Mouse (Mus musculus): ENCODE data around the gene Kif1bp.
A peak's percentile ranks its signal among the peaks of the same experiment; 100 is the strongest.
"Not testable (repeated sequence)": the region's sequence is repeated elsewhere in the genome, so short reads cannot be mapped to it uniquely, and the experiment has no call there.

Gene Kif1bp

DNA sequence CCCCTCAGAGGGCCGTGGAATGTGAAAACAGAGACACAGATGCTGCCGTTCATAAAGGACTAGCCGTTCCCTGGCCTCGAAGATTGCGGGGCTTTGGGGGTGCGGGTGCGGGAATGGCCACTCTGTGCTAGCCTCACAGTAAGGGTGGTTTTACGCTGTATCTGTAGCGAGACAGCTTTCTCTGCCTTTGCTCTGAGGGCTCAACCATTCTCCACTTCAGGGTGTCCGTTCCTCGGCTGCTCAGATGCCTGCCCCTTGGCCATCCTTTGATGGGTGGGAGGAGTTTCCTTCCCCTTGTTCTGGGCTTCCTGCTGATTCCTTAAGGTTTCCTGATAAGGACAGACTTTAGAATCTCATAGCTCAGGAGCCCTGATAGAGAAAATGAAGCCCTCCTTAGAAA is 69.8 kb downstream of the Kif1bp start:
- peak in 1 of 2 experiments; percentile 4 for DNase-seq

DNA sequence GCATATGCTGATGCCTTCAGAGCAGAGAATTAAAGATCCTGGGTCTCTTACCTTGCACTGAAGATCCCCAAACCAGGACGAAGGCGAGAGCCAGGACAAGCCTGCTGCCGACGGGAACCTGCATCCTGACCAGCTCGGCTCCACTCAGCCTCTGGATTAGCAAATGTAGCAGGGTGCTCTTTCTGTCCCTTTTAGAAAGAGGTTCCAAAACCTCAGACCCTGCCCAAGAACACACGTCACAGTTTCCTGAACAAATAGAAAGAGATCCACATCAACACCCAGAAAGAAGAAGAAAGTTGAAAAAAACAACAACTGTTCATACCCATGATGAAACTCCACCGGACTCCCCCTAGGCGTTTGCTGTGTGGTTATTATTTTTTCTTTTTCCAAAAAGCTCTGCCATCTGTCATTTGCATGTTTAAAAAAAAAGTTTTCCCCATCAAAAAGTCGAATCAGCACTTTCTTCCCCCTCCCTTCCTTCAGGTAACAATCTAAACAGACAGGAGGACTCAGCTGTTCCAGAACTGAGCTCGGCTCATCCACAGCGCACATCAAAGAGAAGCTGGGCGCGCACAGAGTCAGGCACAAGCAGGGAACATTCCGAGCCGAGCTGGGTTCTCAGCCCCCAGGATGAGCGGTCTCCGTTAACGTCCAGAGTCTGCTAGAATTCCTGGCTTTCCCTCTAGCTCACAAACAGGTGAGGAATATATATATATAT is 70.5 kb downstream of the Kif1bp start:
- DNase-seq, result peak; percentile 25 to 32

DNA sequence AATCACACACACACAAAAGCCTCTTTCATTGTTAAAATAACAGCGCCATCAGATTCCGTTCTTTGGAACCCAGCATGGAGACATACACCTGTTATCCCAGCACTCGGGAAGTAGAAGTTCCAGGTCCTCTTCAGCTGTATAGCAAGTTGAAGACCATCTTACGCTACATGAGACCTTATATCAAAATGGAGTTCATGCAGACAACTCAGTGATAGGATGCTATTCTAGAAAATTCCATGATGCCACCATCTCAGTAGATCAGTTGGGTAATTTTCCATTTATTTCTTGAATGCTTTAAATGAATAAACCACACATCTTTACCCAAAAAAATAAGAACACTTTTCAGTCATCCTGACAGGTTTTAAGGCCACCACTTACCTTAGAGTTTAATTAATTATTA is 71.2 kb downstream of the Kif1bp start:
- DNase-seq, result no peak

DNA sequence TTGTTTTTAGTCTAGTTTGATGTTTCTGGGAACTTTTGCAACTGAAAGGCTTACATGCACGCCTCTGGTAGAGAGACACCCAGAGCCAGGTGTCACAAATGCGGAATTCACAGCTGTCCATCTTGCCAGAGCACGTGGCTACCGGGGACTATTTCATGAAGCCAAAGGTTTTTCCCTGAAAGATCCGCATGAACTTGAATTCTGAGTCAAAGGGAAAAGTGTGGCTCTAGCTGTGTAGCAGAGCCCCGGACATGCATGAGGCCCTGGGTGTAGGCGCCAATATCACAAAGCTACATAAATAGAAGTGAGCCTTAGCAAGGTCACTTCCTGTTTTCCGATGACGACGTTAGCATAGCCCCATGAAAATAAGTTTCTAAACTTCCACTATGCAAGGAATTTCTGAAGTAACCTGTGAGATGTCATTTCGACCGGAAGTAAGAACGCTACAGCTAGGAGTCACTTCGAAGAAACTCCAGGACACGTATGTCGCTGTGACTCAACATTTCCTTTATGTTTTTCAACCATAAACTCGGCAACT is 72.2 kb downstream of the Kif1bp start:
- DNase-seq, result no peak

DNA sequence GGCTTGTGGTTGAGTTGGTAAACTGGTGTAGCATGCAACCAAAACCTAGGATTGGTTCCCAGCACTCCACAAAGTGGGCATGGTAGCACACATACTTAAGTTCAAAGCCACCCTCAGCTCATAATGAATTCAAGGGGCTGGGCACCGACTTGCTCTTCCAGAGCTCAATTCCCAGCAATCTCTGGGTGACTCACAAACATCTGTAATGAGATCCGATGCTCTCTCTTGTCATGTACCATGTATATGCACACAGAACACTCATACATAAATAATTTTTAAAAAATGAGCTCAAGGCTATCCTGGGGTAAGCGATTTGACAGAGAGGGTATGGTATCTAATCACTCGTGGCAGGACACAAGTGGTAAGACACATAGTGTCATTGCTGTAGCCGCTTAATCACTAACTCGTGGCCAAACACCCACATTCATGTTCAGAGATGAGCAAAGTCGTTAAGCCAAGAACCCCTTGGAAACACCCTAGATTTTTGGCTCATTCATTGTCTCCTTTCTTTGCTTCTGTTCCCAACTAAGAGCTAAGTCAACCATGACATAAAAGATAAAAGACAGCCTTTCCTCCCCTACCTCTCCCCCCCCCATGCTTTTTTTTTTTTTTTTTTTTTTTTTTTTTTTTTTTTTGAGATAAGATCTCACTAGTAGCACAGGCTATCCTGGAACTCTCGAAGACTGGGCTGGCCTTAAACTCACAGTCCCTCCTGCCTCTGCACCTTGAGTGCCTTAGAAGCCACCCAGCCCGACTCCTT is 72.9 kb downstream of the Kif1bp start:
- no peak for DNase-seq

DNA sequence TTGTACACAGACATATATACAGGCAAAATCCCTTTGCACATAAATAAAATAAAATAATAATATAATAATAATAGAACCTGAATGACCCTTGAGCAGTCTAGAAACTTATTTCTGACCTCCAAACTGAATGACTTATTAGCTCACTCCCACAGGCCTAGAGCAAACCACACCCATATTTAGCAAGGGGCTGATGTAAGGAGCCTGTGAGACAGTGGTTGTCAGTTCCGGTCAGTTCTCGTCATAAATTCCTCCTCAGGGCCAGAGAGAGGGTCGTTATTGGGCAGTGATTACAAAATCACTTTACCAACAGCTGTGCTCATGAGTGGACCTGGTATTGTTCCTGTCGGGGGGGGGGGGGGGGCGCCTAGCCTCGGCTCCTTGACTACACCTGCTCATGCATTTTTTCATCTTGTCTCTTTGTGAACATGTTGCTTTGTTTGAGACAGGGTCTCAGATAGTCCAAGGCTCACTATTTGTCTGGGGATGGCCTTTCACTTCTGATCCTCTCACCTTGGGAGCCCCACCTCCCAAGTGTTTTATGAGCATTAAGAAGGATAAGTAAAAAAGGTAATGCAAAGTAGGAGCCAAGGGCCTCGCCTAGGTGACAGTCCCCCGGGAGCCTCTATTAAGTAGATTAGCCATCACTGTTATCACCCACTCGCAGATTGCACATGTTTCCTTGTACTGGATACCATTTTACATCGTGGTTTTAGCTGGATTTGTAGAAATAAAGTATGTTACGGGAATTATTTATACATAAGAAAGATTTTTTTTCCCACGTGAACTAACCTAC is 74.2 kb downstream of the Kif1bp start:
- no peak for DNase-seq

DNA sequence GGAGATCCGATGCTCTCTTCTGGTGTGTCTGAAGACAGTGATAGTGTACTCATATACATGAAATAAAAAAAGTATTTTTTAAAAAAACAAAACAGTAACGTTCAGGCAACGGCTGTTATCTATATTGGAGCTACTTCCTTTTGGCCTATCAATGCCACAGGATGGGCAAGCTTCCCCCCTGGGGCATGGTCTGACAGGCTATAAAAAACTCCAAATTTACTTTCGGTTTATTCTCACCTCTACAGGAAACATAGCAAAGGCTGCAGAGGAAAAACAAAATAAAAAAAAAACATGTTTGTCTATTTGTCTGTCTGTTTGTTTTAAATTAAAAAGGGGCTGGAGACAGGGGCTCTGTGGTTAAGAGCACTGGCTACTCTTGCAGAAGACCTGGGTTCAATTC is 74.9 kb downstream of the Kif1bp start:
- no peak for DNase-seq

DNA sequence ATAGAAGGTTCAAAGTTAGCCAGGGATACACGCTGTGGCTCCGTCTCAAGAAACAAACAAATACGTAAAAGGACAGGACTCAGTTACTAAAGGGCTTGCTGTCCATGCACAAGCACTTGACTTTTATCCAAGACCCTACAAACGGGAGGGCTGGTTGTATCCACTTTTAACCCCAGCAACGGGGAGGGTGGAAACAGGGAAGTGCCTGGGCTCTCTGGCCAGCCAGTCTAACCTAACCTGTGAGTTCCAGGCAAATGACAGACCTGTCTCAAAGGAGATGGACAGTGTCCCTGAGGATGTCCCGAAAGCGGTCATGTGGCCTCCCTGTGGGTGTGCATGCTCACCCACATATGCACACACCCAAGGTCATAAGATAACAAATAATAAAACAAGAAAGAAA is 76.3 kb downstream of the Kif1bp start:
- DNase-seq, result no peak

DNA sequence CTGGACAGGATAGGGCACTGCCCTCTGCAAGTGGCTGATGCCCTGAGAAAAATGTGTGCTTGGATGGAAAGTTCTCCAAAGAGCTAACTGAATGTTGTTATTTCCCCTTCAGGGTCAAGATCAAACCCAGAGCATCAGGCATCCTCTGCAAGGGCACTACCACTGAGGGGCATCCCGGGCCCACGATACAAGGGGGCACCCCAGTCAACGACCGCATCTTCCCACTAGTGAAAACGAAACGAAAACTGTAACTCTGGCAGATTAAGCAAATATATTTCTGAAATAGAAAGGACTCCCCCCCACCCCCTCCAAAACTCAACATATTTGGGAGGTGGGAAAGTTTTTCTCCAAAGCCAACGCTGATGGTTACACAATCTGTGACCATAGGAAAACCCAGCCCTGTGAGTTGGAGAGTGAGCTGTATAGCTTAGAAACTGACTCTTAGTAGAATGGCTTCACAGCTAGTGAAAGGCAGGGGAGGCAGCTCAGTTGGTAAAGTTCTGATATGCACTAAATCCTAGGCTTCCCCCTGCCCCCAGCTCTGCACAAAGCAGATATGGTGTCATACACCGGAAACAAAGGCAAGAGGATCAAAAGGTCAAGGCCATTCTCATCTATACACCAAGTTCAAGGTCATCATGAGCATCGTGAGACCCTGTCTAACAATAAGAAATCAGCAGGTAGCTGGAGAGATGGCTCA is 77.2 kb downstream of the Kif1bp start:
- no peak for DNase-seq

DNA sequence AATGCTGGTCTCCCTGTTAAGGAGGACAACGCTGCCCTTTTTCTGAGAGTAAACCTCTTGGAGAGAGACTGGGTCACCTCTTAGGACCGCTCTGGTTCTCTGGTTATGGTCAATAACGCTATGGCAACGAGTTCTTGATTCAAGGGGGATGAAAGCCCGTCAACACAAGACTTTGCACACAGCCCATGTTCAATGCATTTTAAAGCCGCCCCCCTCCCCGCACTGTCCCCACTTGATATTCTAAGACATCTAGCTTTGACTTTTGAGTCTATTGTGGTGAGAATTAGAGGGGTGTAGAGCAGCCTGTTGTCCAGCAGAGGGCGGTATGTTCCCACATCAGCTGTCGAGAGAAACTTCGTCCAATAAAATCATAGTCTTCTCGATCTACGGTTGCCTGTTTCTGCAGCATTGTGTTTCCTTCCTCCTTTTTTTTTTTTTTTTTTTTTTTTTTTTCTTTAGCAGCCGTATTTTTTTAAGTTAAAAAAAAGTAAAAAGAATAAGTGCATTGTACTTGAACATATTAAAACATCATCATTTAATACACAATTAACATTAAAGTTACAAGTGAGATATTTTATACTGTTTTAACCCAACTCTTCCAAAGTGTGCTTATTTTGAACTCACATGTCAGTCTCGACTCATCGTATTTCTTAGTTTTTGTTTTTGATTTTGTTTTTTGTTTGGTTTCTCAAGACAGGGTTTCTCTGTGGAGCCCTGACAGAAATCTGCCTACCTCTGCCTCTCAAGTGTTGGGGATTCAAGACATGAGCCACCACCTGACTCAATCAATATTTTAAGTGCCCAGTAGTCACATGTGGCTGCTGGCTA is 78.0 kb downstream of the Kif1bp start:
- peak; percentile 73 to 84 for DNase-seq

DNA sequence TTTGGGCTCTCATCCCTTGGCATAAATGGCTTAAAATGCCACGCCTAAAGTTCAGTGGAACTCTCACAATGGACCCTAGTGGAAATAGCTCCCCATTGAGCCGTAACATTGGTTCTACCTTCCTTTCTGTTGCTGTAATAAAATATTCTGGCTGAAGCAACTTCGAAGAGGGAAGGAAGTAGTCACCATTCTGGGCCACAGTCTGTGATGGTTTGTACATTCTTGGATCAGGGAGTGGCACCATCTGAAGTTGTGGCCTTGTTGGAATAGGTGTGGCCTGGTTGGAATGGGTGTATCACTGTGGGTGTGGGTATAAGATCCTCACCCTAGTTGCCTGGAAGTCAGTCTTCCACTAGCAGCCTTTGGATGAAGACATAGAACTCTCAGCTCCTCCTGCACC is 86.6 kb downstream of the Kif1bp start:
- not testable (repeated sequence) for DNase-seq
